Mouse (Mus musculus): ENCODE results near the gene Smad5. TPM values are rescaled to one million over a fixed set of nuclear protein-coding genes. Genes with fewer than 3 reads are reported as not detected.

The Smad5 gene
- 54.4 and 57.4 TPM in 2 replicates for polyA plus RNA-seq (2014; fragmentation: Nextera tagmentation; extraction: Ambion mirVana)

DNA sequence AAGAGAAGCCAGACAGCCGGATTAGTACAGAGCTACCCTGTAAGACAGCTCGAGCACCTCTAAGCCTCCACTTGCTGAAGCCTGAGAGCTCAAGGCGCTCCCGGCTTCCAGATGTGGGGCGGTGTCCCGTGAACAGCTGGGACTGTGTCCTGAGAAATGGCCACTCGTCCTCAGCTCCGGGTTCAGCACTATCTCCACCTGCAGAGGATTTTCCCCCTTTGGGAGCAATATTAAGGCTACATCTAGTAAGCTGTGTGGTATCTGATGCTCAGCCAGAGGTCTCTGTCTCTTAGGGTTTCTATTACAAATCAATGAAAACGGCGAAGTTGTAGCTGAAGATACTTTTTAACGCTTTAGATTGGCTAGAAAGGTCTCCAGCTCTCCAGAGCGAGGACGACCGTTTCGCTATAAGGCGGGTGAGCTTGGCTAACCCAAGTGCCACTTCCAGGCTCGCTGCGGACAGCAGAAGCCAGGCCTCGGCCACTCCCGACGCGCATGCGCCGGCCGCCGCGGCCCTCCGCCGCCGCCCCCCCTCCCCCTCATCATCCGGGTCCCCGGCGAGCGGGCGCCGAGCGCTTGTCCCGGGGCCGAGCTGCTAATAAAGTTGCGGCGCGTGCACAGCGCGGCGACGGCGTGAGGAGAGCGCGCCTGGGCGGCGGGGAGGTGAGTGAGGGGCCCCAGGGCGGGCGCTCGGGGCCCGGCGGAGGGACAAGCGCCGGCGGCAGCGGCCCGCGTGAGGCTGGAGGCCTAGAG is at the start of gene Smad5:
Gene Smad5 (plus strand): TSS at position 542 of the 753 bp plus-strand sequence.
- peak; percentile 94 for DNase-seq (ENCODE audit: low spot score)
- Histone ChIP-seq H3K27ac (replicated peaks; ENCODE audit: low read depth, low read length) (peak within 1 kb of the TSS; percentile 97), H3K4me2 (ENCODE audit: low read depth, low read length) (peak within 1 kb of the TSS; percentile 79), H3K27me3 (ENCODE audit: control insufficient read depth, insufficient read depth, low read length) (no peaks in the 10 kb centered on the region), H3K9ac (replicated peaks; ENCODE audit: low read length) (peak within 1 kb of the TSS; percentile 98), H3K36me3 (replicated peaks; ENCODE audit: control insufficient read depth, insufficient read depth, low read depth, low read length) (no peaks in the 10 kb centered on the region), H3K9me3 (replicated peaks; ENCODE audit: control insufficient read depth, low read length) (no peaks in the 10 kb centered on the region), H3K4me1 (ENCODE audit: control insufficient read depth, insufficient read depth, low read length) (peaks cover 4% of the 10 kb centered on the region), H3K4me3 (ENCODE audit: low read depth, low read length) (peak within 1 kb of the TSS; percentile 81)
- peak; percentile 63 for ATAC-seq (replicated peaks; ENCODE audit: insufficient number of reproducible peaks, low FRiP score, low TSS enrichment, low read depth)
- 2% methylated on average over 61 of the region's 62 CpGs for WGBS

DNA sequence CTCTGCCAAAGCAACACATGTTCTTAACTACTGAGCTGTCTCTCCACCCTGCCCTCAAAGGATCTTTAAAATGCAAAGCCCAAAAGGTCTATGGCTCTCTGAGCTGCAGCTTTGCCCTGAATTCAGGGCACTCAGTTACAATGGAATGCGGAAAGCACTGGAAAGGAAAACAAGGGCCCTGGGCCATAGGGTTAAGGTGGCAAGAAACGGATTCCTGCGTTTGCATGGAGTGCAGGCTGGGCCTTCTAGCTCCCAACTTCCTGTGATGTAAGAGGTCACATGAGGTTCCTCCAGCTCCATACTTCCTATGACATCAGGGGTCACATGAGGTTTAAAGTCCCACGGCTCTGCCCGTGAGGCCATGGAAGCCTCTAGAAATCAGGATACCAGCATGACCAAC is 48.6 kb upstream of the Smad5 start:
- ATAC-seq (replicated peaks; ENCODE audit: insufficient number of reproducible peaks, low FRiP score, low TSS enrichment, low read depth) (no peak), DNase-seq (ENCODE audit: low spot score) (peak; percentile 36)
- peak overlapping the region; percentile 22; the same call in 1 of the 2 replicates for H3K27ac ChIP-seq (replicated peaks; ENCODE audit: low read depth, low read length)

DNA sequence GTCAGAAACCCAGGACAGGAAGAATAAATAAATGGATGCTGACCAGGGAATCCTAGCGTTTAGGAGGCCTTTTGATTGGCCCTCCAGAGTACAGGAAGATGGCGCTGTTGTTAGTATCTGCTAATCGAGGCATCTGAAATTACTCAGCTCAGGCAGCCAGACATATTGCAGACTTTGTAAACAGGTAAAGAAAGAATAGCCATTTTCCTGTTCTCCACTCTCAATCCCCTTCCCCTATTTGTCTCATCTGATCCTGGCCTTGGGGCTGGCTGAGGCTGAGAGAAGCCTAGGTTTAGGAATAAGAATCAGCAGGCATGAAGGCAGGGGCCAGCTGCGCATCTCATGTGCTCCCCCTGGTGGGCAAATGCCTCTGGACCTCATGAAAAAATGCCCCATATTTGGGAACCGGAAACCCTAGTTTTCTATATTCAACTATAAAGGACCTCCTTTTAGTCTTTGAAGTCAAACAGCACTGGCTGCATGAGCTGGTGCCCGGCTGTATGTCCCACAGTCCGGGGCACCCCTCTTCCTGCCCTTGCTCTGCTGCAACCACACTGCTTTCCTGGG is 44.8 kb upstream of the Smad5 start:
- no peaks in the 10 kb centered on the region for H3K27me3 ChIP-seq (ENCODE audit: control insufficient read depth, insufficient read depth, low read length)
- H3K4me3 ChIP-seq (ENCODE audit: low read depth, low read length), result no peak overlapping the region
- no peaks in the 10 kb centered on the region for H3K36me3 ChIP-seq (replicated peaks; ENCODE audit: control insufficient read depth, insufficient read depth, low read depth, low read length)
- no peak overlapping the region for H3K4me2 ChIP-seq (ENCODE audit: low read depth, low read length)
- H3K4me1 ChIP-seq (ENCODE audit: control insufficient read depth, insufficient read depth, low read length), result no peaks in the 10 kb centered on the region; the same call in 1 of the 2 replicates
- H3K27ac ChIP-seq (replicated peaks; ENCODE audit: low read depth, low read length), result no peak overlapping the region
- no peaks in the 10 kb centered on the region for H3K9me3 ChIP-seq (replicated peaks; ENCODE audit: control insufficient read depth, low read length)
- no peak; the same call in 1 of the 2 replicates for ATAC-seq (replicated peaks; ENCODE audit: insufficient number of reproducible peaks, low FRiP score, low TSS enrichment, low read depth)
- 32% methylated on average over 7 of the region's 7 CpGs for WGBS
- peak; percentile 88 for DNase-seq (ENCODE audit: low spot score)
- H3K9ac ChIP-seq (replicated peaks; ENCODE audit: low read length), result no peak overlapping the region

More for the DNA sequence above, 48.6 kb upstream of the Smad5 start:
- Histone ChIP-seq H3K36me3 (replicated peaks; ENCODE audit: control insufficient read depth, insufficient read depth, low read depth, low read length) (no peaks in the 10 kb centered on the region), H3K9ac (replicated peaks; ENCODE audit: low read length) (no peak overlapping the region), H3K4me3 (ENCODE audit: low read depth, low read length) (no peak overlapping the region), H3K4me1 (ENCODE audit: control insufficient read depth, insufficient read depth, low read length) (no peaks in the 10 kb centered on the region; the same call in 1 of the 2 replicates), H3K27me3 (ENCODE audit: control insufficient read depth, insufficient read depth, low read length) (no peaks in the 10 kb centered on the region), H3K4me2 (ENCODE audit: low read depth, low read length) (no peak overlapping the region), H3K9me3 (replicated peaks; ENCODE audit: control insufficient read depth, low read length) (no peaks in the 10 kb centered on the region)
- WGBS, result 70% methylated on average over 5 of the region's 5 CpGs

DNA sequence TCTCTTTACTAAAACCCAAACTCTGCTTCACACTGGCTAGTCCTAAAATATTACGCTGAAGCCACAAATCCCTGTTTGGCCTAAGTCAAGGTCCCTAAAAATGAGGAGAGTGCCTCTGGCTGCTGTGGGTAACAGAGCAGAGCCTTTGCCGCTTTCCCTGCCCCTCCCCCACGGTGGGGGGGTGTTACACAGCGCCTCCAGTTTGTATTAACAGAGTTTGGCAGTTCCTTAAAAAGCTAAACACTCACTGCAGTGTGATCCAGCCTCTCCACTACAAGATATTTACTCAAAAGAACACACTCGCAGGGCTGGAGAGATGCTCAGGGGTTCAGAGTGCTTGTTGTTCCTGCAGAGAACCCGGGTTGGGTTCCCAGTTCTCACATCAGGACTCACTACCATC is 43.9 kb upstream of the Smad5 start:
- no peak overlapping the region for H3K9ac ChIP-seq (replicated peaks; ENCODE audit: low read length)

DNA sequence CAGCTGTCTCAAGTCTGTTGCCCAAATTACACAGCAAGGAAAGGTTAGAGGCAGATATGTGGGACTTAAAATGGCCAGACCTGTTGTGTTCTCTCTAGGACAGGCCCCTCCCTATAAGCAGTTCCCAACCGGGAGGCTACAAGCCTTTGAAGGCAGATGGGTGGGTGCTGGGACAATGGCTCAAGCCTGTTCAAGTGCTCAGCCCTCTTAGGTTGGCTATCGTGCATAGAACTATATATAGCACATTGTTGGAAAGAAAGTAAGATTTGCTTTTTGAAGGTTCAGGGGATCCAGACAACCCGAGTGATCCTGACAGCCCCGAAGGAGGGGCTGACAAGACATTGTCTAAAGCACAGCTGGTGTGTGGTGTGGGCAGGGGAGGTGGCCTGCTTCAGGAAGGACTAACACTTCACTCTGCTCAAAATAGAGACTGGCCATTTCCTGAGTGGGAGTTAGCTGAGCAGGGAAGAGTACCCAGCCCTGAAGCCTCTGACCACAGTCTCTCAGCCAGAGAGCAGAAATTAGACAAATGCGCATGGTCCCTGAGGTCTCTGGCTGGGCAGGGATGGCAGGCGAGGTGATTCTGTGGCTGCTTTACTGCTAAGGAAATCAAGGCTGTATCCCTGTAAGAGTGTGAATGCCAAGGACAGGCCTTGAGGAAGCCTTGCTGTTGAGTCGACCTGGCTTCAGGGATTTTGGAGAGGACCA is 40.7 kb upstream of the Smad5 start:
- H3K27me3 ChIP-seq (ENCODE audit: control insufficient read depth, insufficient read depth, low read length), result no peaks in the 10 kb centered on the region
- no peak overlapping the region for H3K4me2 ChIP-seq (ENCODE audit: low read depth, low read length)
- no peak overlapping the region for H3K4me3 ChIP-seq (ENCODE audit: low read depth, low read length)
- no peaks in the 10 kb centered on the region for H3K4me1 ChIP-seq (ENCODE audit: control insufficient read depth, insufficient read depth, low read length)
- 68% methylated on average over 7 of the region's 7 CpGs for WGBS
- no peak for ATAC-seq (replicated peaks; ENCODE audit: insufficient number of reproducible peaks, low FRiP score, low TSS enrichment, low read depth)
- H3K36me3 ChIP-seq (replicated peaks; ENCODE audit: control insufficient read depth, insufficient read depth, low read depth, low read length), result no peaks in the 10 kb centered on the region
- no peak overlapping the region for H3K9ac ChIP-seq (replicated peaks; ENCODE audit: low read length)
- H3K9me3 ChIP-seq (replicated peaks; ENCODE audit: control insufficient read depth, low read length), result no peaks in the 10 kb centered on the region
- no peak overlapping the region for H3K27ac ChIP-seq (replicated peaks; ENCODE audit: low read depth, low read length)
- DNase-seq (ENCODE audit: low spot score), result no peak

More for the DNA sequence above, 43.9 kb upstream of the Smad5 start:
- Histone ChIP-seq H3K27ac (replicated peaks; ENCODE audit: low read depth, low read length) (no peak overlapping the region), H3K4me2 (ENCODE audit: low read depth, low read length) (no peak overlapping the region), H3K4me1 (ENCODE audit: control insufficient read depth, insufficient read depth, low read length) (no peaks in the 10 kb centered on the region), H3K4me3 (ENCODE audit: low read depth, low read length) (no peak overlapping the region), H3K9me3 (replicated peaks; ENCODE audit: control insufficient read depth, low read length) (no peaks in the 10 kb centered on the region), H3K36me3 (replicated peaks; ENCODE audit: control insufficient read depth, insufficient read depth, low read depth, low read length) (no peaks in the 10 kb centered on the region), H3K27me3 (ENCODE audit: control insufficient read depth, insufficient read depth, low read length) (no peaks in the 10 kb centered on the region)
- WGBS, result 69% methylated on average over 6 of the region's 6 CpGs
- DNase-seq (ENCODE audit: low spot score) (no peak), ATAC-seq (replicated peaks; ENCODE audit: insufficient number of reproducible peaks, low FRiP score, low TSS enrichment, low read depth) (no peak)

DNA sequence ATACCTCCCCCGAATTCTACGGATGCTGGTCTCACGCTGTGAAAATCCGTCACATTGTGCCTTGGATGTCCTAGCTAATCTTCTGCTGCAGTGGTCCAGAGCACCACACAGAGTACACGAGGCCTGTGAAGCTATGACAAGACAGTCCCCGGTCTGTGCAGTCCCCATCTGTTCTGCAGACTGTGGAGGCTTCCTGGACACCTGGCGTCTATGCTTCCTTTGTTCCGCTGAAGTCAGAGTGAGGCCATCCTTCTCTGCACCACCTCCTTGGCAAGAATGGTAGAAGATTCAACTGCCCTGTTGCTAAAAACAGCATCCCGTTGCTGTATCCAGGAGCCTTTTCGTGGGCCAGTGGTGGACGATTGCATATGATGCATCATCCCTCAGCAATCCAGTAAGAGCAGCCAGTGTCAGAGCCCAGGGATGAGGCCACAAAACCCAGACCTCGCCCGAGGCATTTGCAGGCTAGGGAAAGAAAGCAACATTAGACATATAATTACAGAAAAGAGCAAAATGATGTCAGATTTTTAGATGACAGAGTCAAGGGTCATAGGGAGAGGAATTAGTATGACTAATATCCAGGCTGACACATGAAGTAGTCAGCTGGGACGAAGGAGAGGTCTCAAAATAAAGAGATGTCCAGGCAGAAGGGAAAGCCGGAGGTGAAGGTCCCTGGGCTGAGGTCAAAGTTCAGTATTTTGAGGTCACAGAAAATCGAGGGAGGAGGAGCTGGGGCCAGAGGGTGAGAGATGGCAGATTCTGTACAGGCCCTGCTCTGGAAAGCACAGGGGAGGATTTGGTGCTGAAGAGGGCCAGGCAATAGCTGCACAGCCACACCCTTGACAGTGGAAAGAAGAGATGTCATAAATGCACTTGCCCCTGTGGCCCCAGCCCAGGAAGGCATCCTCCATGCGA is 38.3 kb upstream of the Smad5 start:
- no peak for DNase-seq (ENCODE audit: low spot score)
- H3K27ac ChIP-seq (replicated peaks; ENCODE audit: low read depth, low read length), result no peak overlapping the region
- WGBS, result 53% methylated on average over 17 of the region's 17 CpGs

DNA sequence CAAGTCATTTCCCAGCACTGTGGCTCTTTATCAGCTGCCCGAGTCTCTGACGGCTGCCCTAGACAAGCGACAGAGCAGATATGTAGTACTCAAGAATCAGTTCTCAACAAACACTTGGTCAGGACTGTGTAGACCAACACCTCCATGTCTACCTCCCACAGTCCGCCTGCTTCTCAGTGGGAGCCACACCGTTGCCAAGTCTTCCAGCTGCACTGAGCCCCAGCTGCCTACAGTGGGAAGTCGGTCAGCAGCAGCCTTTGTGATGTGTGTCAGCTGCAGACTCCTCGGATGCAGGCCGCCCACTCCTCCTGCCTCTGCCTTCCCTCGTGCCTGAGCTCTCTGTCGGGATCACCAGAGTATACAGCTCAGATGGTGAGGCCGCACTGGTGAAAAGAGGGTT is 31.6 kb upstream of the Smad5 start:
- no peaks in the 10 kb centered on the region for H3K36me3 ChIP-seq (replicated peaks; ENCODE audit: control insufficient read depth, insufficient read depth, low read depth, low read length)
- no peaks in the 10 kb centered on the region for H3K27me3 ChIP-seq (ENCODE audit: control insufficient read depth, insufficient read depth, low read length)
- no peaks in the 10 kb centered on the region for H3K4me1 ChIP-seq (ENCODE audit: control insufficient read depth, insufficient read depth, low read length)
- H3K4me2 ChIP-seq (ENCODE audit: low read depth, low read length), result no peak overlapping the region
- no peak for DNase-seq (ENCODE audit: low spot score)
- no peaks in the 10 kb centered on the region for H3K9me3 ChIP-seq (replicated peaks; ENCODE audit: control insufficient read depth, low read length)
- H3K4me3 ChIP-seq (ENCODE audit: low read depth, low read length), result no peak overlapping the region
- no peak for ATAC-seq (replicated peaks; ENCODE audit: insufficient number of reproducible peaks, low FRiP score, low TSS enrichment, low read depth)
- WGBS, result 70% methylated on average over 11 of the region's 11 CpGs
- no peak overlapping the region for H3K9ac ChIP-seq (replicated peaks; ENCODE audit: low read length)
- no peak overlapping the region for H3K27ac ChIP-seq (replicated peaks; ENCODE audit: low read depth, low read length)

More for the DNA sequence above, 38.3 kb upstream of the Smad5 start:
- Histone ChIP-seq H3K9ac (replicated peaks; ENCODE audit: low read length) (no peak overlapping the region; the same call in 1 of the 2 replicates), H3K4me1 (ENCODE audit: control insufficient read depth, insufficient read depth, low read length) (no peaks in the 10 kb centered on the region), H3K4me3 (ENCODE audit: low read depth, low read length) (no peak overlapping the region), H3K27me3 (ENCODE audit: control insufficient read depth, insufficient read depth, low read length) (no peaks in the 10 kb centered on the region), H3K4me2 (ENCODE audit: low read depth, low read length) (no peak overlapping the region), H3K36me3 (replicated peaks; ENCODE audit: control insufficient read depth, insufficient read depth, low read depth, low read length) (no peaks in the 10 kb centered on the region), H3K9me3 (replicated peaks; ENCODE audit: control insufficient read depth, low read length) (no peaks in the 10 kb centered on the region)
- no peak for ATAC-seq (replicated peaks; ENCODE audit: insufficient number of reproducible peaks, low FRiP score, low TSS enrichment, low read depth)
